Mouse (Mus musculus) lung, postnatal 0 days (tissue): Measurements from ENCODE around the gene Egln2.

Source experiments
- CTCF ChIP-seq: IDR thresholded peaks from 2 replicates; pipeline ENCODE4 v1.5.1; 2016; ENCODE audit warnings: antibody characterized with exemption, mild to moderate bottlenecking
- EP300 ChIP-seq: IDR thresholded peaks from 2 replicates; pipeline ENCODE4 v1.6.1; 2016; ENCODE audit warnings: antibody characterized with exemption, mild to moderate bottlenecking, control low read depth

DNA sequence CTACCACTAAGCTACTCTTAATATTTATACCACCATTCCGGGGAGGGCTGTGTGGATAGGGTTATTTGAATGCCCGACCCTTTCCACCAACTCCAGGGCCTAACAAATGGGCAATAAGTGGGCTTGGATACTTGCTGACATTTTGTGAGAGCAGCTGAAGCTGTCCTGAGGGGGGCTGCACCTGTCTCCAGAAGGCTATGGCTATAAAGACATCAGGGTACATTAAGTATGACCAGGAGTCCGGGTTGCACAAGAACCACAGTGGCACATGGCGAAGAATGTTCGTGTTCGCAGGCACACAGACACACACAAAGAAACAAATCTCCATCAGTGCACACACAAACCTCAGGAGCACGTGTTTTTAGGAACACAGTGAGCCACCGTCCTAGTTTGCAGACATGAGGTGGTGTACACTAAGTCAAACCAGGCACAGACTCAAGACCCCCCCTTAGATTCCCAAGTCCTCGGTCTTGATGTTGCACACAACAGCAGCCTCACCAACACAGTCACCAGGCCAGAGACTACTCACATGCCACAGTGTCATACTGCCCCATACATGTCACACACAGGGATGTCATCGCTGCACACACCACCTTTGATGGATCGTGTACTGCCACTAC lies 983 bp upstream of the Egln2 start:
- TF ChIP-seq CTCF, result no peak
- TF ChIP-seq EP300, result no peak
